Mouse (Mus musculus): Measurements from ENCODE around the gene Cpne2.

Gene Cpne2

GRCm38 (mm10) chr8:94532873-94533671 lies at the start of gene Cpne2:
TSS of gene Cpne2 (plus strand) at chr8:94532990.
- peak; percentile 72 for DNase-seq (ENCODE audit: low spot score)

DNA sequence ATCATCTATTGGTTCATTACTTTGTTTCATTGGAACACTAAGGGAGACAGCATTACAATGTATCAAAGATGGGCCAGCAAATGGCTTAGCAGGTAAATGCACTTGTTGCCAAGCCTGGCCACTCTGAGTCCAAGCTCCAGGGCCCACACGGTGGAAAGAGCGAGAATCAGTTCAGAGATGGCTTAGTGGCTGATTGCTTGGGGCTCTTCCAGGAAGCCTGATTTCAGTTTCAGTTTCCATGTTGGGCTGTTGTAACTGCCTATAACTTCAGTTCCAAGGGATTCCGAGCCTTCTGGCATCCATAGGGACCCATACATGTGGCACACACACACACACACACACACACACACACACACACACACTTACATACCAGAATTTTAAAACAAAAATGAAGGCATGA lies 47.5 kb upstream of the Cpne2 start:
- no peak for DNase-seq (ENCODE audit: low spot score)

DNA sequence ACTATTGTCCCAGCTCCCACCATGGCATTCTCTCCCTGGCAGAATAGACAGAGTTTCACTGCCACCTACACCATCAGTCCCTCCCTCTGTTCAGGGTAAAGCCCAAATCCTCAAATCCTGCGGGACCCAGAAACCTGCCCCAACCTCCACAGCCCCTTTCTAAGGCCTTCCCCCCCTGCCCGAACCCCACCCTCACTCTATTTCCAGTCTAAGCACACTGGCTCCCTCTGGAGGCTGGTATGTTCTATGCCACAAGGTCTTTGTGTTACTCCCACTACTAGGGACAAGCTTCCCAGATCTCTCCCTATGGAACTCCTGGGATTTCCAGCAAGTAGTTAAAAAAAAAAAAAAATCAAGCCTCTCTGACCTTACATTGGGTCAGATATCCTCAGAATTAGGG lies 46.9 kb upstream of the Cpne2 start:
- DNase-seq (ENCODE audit: low spot score) = peak; percentile 29

- DNase-seq (ENCODE audit: low spot score) = no peak
These were observed 44.8 kb upstream of the Cpne2 start for GRCm38 (mm10) chr8:94488016-94488415.

DNA sequence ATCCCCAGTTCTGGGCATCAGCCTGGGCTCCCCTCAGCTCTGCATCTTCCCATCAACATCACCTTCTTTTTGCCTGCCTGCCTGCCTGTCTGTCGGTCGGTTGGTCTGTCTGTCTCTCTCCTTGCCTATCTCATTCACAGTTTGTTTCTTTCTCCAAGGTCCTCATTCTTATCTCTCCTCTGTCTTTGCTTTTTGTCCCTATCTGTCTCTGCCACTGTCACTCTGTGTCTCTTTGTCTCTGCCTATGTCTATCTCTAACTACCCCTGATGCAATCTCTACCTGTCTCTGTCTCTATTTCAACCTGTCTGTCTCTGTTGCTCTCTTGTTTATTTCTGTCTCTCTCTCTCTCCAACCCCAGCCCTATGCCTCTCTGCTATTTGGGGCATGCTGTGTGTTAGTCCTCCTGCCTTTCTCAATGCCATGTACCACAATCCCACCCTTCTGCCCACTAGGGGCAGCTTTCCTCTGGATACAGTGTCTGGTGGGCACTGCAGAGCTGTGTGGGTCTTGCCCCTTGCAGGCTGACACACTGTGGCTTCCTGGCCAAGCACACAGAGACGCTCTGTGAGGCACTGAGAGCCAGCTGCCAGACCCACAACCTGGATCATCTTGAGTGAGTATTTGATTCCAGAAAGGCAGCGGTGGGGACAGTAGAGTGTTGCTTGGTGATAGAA lies 42.8 kb upstream of the Cpne2 start:
- DNase-seq (ENCODE audit: low spot score) = no peak

GRCm38 (mm10) chr8:94492021-94492681 lies 40.6 kb upstream of the Cpne2 start:
- DNase-seq (ENCODE audit: low spot score) = peak; percentile 79

DNA sequence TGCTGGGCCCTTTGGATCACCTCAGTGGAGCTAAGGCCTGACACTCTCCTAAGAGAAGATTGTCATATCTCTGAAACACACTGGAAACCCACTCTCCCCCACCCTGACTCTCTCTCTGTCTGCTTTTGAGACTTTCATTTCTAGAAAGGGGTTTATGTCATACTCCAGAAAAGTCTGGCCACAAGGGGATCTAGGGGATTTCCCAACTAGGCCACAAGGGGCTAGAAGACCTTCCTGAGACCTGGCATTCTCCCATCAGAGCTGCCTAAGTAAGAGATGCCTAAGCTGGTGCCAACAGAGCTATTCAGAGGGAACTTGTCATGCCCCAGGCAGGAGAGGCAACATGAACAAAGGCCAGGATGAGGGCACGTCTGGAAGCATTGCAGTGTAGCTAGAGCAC lies 39.5 kb upstream of the Cpne2 start:
- no peak for DNase-seq (ENCODE audit: low spot score)

GRCm38 (mm10) chr8:94515430-94516208 lies 17.2 kb upstream of the Cpne2 start:
- DNase-seq (ENCODE audit: low spot score) = no peak

DNA sequence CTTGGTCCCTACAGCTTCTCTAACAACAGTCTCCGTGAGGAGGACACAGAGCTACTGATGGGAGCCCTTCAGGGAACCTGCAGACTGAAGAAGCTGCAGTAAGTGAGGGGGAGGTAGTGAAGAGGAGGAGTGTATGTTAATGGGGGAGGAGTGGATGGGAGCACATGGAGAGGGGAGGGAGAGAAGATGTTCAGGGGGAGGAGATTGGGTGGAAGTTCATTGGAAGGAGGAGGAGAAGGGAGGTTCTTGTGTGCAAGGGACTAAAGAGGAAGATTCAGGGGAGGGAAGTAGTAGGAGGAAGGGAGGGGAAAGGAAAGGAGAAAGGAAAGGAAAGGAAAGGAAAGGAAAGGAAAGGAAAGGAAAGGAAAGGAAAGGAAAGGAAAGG lies 16.6 kb upstream of the Cpne2 start:
- no peak for DNase-seq (ENCODE audit: low spot score)

- DNase-seq (ENCODE audit: low spot score) = no peak
These were observed 16.0 kb upstream of the Cpne2 start for GRCm38 (mm10) chr8:94516766-94517165.

GRCm38 (mm10) chr8:94518331-94518730 lies 14.5 kb upstream of the Cpne2 start:
- DNase-seq (ENCODE audit: low spot score) = no peak

- DNase-seq (ENCODE audit: low spot score) = no peak
These were observed 13.8 kb upstream of the Cpne2 start for GRCm38 (mm10) chr8:94519021-94519420.

- DNase-seq (ENCODE audit: low spot score) = no peak
These were observed 11.3 kb upstream of the Cpne2 start for GRCm38 (mm10) chr8:94521481-94521880.

DNA sequence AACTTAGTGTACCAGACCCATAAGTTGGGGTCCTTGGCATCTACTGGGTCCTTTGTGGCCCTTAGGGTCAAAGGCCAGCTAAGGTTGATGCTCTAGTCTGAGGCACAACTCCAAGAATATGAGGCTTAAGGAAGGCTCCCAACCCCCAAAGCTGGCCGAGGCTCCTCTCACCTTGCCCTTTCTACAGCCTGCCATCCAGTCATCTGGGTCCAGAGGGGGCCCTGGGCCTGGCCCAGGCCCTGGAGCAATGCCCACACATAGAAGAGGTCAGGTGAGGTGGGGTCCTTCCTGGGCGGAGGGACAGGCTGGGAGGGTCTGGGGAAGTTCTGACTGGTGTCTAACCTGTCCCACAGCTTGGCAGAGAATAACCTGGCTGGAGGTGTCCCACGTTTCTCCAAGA lies 10.3 kb upstream of the Cpne2 start:
- DNase-seq (ENCODE audit: low spot score) = no peak

GRCm38 (mm10) chr8:94524554-94524953 lies 8.2 kb upstream of the Cpne2 start:
- no peak for DNase-seq (ENCODE audit: low spot score)

DNA sequence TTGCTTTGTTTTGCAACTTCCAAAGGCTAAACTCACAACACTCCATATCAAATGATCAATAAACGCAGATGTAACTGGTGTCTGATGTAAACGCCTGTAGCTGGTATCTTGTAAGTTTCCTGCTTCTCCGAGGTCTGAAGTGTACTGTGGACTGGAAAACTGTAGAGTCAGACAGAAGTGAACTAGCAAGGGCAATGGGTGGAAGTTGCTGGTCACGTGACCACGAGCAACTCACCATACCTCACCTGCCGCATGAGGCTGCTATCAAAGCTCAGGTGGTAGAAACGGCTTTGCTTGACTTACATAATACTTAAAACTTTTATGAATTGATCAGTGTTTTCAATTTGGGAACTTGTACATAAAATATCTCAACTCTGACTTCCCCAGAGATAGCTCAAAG lies 5.6 kb upstream of the Cpne2 start:
- no peak for DNase-seq (ENCODE audit: low spot score)

DNA sequence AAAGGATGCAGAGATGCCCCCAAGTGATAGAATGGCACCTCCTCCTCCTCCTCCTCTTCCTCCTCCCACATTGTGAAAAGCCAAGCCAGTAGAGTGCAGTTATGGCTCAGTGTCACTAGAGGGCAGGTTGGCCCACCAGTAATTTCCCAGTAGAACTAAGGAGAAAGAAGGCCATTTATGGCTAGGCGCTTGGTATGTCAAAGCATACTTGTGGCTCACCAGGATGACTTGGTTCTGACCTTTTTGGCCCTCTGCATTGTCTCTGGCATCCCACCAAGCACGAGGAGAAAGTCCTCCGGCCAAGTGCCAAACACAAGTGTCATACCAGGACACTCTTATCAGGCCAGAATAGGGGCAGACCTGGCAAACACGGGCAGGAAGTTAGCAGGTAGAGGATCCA lies 4.5 kb upstream of the Cpne2 start:
- DNase-seq (ENCODE audit: low spot score) = peak; percentile 36

DNA sequence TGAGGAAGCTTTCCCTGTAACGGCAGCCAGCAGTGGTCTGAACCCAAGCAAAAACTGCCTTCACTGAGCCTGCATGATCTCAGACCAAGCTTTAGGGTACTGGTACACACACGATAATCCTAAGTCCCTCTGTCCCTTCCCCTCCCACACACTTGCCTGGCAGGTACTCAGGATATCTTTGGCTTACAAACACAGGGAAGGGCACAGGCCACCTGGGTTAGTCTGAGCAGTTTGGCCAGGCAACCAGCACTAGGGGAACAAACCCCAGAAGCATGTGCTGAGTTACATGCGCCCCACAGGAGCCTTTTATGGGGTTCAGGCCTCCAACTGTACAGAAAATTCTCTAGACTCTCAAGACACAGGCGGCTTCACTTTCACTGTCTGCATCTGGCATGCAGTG lies 2.9 kb upstream of the Cpne2 start:
- DNase-seq (ENCODE audit: low spot score) = no peak

GRCm38 (mm10) chr8:94530643-94531042 lies 2.1 kb upstream of the Cpne2 start:
- no peak for DNase-seq (ENCODE audit: low spot score)

DNA sequence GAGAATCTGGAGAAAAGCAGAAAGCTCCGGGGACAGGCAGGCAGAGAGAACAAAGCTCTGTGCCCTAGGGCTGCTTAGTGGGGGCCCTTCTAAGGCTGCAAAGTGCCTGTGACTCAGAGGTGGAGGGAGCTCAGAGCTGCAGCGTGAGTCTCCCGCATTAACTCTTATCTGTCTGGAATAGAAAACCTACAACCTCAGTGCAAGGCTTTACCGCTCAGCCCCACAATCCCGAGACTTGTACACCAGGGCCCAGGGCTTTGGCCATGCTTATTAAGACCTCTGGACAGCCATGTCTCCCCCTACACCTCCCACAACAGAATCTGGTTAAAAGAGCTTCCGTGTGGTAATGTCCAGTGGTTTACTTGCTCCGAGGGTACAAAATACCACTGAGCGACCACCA lies 790 bp upstream of the Cpne2 start:
- no peak for DNase-seq (ENCODE audit: low spot score)

DNA sequence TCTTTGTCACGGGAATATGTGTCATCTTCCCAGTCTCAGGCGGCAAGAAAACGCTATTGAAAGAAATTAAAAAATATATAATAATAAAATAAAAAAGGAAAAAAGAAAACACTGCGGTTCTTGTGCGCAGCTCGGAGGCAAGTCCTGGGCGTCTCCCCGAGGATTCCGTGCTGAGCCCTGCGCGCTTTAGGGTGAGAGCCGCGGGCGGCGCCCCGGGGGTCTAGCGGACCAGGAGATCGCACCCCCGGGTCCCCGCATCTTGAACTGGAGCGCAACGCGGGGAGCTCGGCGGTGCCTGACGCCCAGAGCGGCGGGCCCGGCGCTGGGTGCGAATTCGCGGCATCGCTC lies 291 bp upstream of the Cpne2 start:
- DNase-seq (ENCODE audit: low spot score) = no peak

DNA sequence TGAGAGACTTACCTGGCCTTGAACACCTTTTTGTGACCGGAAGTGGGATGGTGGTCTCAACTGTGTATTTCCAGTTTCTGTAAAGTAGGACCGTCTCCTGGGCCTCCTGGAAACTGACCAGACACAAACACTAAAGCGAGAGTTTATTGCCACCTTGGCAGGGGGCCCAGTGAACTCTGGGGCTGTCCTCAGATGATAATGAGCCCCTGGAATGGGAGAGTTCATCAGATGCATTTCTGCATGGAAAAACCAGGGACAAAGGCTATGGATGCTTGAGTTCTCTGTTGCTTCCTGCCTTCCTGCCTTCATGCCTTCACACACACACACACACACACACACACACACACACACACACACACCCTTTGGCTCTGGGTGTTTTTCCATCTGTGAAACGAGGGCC lies 1.8 kb downstream of the Cpne2 start:
- DNase-seq (ENCODE audit: low spot score) = no peak

GRCm38 (mm10) chr8:94535631-94536030 lies 2.8 kb downstream of the Cpne2 start:
- DNase-seq (ENCODE audit: low spot score) = no peak

Measured in ovary, postnatal 36 days (tissue).